Mouse (Mus musculus) frontal cortex, postnatal 25 days (tissue): Measurements from ENCODE around the gene Cntln.
A peak's percentile ranks its signal among the peaks of the same experiment; 100 is the strongest.

ENCODE experiments used
- DNase-seq, 2 experiments: peaks; one replicate each; pipeline ENCODE4 v3.0.0; 2022; ENCODE audit warnings: low spot score in 2 of 2

Gene Cntln

DNA sequence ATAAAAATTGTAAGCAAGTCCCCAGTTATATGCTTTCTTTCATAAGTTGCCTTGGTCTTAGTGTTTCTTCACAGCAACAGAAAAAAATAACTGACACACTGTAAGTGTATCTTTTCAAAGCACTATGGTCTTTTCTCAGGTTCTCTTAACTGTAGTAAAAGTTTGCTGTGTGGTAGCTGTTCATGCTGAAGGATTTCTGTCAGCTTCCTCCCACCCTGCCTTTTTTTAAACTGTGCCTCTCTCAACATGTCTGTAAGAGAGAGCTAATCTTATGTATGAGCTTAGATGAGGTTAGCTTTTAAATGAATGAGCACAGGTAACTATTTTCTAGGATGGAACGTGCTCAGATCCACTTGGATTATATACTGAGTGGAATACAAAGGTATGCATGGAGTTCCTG lies 170.5 kb downstream of the Cntln start:
- no peak for DNase-seq

DNA sequence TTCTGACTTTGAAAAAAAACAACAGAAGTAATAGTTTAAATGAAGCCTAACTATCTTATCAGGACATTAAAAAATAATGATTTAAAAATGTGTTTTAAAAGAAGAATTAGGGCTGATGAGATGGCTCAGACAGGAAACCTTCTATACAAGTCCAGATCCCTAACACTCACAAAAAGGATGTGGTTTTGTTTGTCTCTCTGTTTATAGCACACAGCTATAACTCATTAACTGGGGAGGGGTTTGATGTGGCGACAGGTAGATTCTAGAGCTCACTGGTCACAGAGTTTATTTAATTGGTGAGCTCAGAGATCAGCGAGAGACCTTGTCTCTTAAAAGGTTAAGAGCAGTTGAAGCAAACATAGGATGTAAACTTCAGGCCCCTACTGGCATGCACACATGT lies 175.5 kb downstream of the Cntln start:
- no peak for DNase-seq

DNA sequence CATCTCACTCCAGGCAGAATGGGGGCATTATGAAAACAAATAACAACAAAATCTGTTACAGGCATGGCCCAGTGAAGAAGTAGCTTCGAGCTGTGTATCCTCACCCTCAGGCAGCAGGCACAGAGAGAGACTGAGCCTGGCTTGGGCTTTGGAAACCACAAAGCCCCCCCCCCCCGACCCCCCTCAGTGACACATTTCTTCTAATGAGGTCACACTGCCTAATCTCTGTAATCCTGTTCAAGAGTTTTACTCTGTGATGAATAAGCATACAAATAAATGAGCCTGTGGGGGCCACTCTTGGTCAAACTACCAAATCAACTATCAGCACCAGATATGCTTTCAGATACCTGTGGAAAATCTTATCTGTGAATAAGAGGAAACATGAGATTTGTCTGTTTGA lies 177.6 kb downstream of the Cntln start:
- DNase-seq = no peak

DNA sequence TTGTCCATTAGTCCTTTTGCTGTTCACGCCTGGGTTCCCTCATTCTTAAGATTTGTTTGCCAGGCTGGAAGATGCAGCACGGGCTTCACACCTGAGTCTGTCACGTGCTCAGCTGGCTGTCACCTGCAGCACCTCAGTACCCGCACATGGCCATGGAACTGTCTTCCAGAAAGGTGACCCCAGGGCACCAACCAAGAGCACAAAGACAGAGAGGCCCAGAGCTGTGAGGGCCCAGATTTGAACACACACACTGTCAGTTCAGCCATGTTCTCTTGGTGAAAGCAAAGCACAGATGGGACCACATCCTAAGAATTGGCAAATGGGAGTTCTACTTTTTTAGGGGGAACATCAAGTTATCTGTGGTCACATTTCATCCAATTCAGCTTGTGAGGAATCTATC lies 211.9 kb downstream of the Cntln start:
- no peak for DNase-seq

DNA sequence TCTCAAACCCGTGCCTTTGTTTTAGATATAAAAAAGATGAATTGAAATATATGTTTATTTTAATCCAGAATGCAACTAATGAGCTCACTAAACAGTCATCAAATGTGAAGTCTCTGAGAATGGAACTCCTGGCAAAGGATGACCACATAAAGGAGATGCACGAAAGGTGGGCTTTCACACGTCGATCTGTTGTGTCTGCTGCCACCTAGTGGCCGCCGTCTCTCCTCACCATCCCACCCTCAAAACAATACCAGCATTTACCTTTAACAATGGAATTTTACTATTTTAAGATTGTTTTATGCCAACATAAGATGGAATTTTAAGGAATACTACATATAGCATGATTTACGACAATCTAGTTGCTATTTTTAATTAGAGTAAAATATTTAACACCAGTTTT lies 212.6 kb downstream of the Cntln start:
- peak; percentile 22 to 27 for DNase-seq

DNA sequence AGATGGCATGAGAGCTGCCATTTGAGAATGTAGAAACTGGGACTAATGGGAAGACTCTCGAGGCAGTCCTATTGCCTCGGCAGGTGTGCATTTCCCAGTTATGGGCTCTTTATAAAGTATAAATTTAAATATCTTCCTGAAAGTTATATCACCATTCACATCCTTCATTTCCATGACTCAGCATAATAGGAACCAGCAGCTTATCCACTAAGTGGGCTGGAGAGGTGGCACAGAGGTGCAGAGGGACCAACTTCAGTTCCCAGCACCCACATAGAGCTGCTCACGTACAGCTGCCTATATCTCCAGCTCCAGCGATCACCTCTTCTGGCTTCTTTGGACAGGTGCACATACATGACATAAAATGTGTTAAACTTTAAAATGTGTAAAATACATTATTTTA lies 218.1 kb downstream of the Cntln start:
- no peak for DNase-seq

DNA sequence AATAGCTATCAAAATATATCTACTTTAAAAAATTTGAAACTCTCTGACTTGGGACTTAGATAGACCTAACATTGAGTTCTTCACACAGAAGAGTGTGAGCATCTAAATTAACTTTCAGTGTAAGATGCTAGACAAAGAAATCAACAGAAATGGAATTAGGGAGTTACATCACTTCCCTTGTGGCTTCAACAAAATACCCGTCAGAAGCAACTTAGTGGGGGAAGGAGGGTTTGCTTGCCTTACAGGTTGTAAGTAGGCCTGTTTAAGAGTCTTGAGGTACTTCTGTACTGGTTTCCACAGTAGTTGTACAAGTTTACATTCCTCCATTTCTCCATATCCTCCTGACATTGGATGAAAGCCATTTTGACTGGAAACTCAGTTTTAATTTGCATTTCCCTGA lies 222.3 kb downstream of the Cntln start:
- no peak for DNase-seq

DNA sequence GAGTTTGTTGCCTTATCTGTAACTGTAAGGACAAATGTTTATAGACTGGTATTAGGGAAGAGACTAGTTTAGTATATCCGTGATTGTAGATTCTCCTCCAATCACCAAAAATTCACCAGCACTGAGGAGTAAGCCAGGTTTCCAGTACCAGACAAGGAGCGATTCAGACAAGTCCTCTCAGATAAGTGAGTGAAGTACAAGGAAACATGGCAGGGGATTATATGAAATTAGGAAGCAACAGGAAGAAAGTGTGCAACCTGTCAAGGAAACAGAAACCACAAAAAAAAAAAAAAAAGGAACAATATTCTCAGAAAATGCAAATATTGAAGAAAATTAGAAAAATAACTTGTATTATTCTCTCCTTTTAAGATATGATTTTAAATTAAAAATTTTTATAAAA lies 222.9 kb downstream of the Cntln start:
- DNase-seq = no peak

DNA sequence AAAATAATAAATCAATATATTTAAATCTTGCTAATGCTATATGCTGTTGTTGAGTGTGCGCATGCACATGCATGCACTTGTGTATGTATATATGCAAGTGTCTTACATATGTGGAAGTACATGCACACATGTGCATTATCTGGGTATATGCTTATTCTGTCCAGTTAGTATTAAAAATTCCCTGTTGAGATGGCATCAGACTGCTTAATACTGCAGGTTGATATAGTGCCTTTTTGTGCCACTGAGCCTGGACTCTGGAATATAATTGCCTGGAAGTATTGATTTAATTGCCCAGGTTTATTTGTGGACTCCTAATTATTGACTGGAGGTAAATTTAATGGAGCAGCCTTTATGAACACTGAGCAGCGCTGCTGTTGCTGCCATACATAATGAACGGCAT lies 236.2 kb downstream of the Cntln start:
- DNase-seq = no peak

DNA sequence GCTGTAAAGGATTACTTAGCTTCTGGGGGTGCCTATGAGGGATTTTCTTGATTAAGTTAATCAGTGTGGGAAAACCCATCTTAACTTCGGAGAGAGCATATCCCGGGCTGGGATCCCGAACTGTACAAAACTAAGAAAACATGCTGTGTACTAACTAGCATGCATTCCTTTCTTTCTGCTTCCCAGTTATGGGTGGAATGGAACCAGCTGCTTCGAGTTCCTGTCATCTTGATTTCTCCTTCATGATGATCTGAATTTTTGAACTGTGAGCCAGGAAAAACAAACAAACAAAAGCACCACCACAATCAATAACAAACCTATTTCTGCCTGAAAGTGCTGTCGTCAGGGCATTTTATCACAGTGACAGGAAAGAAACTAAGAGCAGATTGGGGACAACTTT lies 265.6 kb downstream of the Cntln start:
- no peak for DNase-seq

DNA sequence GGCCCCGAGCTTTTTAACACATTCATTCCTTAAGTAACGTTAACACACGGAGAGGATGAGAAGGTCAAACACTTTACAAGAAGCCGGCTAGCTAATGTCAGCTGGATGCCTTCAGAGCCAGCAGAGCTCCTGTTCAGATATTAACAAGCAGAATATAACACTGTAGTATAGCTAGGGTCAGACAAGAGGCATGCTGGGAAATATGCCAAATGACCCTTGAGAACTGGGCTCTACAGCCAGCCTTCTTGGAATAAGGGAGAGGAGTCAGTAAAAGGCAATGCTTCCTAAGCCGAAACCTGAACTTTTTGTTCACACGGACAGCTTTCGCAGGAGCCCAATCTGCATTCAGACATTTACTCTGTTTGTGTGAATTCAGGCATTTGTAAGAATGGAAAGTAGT lies 267.8 kb downstream of the Cntln start:
- no peak for DNase-seq

DNA sequence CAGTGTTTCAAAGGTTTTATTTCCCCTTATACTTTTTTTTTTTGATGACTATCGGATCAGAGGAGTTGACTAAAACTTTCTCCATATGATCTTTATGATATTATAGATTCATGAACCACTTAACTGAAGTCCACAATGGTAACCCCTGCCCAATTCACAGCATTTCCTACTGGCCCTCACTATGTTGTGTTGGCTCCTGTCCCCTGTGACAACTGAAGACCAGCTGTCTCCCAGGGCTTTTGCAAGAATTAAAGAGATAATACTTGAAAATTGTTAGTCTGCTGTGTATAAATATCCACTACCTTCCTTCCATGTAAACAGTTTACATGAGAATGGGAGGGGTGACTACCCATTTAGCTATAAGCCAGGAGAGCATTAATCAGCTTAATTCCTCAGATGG lies 270.3 kb downstream of the Cntln start:
- DNase-seq = no peak

DNA sequence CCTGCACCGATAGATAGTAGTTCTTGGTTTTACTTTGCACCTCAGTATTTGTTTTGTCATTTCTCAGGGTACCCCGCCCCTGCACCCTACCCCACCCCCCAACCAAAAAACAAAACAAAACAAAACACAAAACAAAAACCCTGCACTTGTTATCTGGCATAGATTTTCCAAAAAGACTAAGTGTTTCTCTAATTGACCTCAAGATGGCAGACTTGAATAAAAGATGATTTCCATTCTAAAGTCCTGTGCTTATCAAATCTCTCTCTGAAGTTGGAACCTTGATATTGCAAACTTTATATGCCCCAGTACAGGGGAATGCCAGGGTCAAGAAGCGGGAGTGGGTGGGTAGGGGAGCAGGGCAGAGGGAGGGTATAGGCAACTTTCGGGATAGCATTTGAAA lies 277.0 kb downstream of the Cntln start:
- DNase-seq = no peak

DNA sequence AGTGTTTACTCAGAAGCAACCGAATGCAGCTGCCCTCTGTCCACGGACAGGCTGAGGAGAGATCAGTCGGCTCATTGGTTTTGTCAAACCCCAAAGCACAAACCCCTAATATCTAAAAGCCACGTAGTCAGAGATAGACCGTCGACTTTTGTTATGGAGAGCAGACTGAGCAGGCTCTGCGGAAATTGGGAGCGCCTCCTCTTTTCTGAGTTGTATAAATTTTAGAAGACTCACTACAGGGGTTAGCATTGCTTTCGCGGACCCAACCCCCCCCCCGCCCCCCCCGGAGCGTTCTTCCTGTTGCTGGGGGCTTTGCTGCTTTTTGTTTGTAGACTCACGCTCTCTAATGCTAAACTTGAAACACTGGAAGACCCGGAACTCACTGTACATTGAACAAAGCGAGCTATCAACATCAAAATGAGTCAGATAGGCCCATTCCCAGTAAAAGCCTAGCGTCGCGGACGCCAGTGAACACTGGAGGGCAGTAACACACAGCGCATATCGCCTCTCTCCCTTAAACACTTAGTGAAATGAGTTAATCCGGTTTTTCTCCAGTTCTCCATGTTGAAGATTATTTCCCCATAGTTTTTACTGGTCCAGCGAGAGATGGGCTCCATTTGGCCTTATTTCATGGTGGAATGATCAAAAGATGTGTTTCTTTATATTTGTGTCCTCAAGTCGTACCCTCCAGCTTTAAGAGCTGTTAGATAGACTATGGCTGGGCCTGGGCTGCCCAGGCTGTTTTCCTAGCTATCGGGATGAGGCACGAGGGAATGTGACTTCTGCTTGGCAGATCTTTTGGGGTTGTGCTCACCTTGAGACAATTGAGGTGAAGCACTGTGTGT lies 278.6 kb downstream of the Cntln start:
- peak; percentile 32 to 40 for DNase-seq

DNA sequence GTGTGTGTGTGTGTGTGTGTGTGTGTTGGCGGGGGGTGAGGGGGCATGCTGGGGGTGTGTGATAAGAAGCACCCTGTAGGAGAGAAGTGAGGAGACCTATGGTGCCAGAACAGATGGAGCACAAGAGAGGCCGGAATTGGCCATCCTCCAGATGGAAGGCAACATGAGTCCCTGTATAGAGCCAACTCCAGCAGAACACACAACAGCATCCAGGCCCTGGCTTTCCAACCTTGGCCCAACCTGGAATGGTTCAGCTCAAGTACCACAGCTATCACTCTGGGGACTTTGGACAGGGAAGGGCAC lies 279.2 kb downstream of the Cntln start:
- DNase-seq = no peak

DNA sequence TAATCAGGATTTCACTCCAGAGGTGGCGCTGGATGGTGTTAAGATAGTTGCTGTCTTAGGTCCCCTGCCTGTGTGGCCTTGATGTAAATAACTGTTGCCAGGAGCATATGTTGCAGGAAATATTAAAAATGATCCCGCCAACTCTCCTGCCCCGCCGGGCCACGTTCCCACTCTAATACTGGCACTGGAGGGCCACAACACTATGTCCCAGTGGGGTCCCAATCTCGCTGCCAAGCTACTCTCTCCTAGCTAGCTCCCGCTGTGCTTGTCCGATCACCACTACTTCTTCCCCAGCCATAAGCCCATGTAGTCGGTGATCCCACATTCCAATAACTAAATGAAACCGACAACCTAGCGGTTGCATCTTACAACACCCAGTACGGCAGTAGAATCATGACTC lies 283.9 kb downstream of the Cntln start:
- no peak for DNase-seq

DNA sequence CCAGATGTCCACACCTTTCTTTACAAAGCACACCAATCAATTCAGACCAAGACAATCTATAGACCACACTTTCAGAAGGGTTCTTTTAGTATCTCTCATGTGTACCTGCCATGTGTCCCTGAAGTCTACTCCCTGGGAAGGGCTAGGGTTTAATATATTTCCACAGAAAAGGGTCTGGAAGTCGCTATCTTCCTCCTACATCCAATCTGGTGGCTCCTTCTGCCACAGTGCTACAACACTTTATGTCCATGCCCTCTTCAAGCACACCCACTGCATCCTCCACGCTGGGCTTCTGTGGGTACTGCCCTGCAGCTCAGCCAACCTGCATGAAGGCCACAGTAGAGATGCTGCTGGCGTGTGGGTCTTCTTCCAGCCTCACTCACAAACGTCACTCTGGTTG lies 291.4 kb downstream of the Cntln start:
- peak in 1 of 2 experiments; percentile 10 for DNase-seq

DNA sequence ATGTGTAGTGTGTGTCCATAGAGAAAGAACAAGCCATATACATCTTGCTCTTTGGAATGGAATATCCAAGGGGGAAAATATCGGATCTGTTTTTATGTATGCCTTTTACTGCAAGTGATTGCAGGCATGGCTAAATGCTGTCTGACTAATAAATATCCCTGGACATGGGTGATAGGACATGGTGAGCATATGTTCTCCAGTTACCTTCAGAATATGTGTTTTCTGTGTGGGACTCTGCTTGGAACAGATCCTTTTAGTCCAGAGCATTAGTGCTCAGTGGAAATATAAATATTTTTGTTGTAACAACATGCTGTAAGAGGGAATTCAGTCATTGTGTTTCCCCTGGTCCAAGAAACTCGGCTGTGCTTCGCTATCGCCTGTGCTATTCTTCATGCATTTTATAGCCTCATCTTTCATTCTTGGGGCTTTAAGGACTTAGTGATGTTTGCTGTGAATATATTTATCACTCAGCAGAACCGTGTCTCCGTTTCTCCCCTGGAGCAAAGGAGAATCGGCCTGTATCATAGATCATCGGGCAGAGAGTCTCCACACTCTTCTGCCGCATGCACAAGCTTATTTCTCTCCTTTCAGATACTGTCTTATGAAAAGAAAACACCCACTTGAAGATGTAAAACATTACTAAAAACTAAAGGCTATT lies 294.4 kb downstream of the Cntln start:
- DNase-seq = no peak
